Mouse (Mus musculus) embryonic stem cell, embryonic (primary cell): ENCODE data around the gene Coro2b.

Source experiments
- CTCF ChIA-PET, 4 experiments: fragments of 300-600 bp in 2 of 4; fragments of 350-600 bp in 2 of 4; sonication (Branson Sonifier 250); formaldehyde crosslinking; loops; one replicate each; lab custom pipeline; 2022; ENCODE audit warnings: inconsistent platforms in 2 of 4; lab: Charles Lee
- POLR2A ChIA-PET, 4 experiments: fragments of 300-600 bp in 2 of 4; fragments of 350-600 bp in 2 of 4; sonication (Branson Sonifier 250); formaldehyde crosslinking; loops; one replicate each; lab custom pipeline; 2022; ENCODE audit warnings: antibody characterized with exemption in 4 of 4, inconsistent platforms in 1 of 4; lab: Charles Lee

Gene Coro2b

GRCm38 (mm10) chr9:62480149-62480548 lies 56.7 kb downstream of the Coro2b start:
- ChIA-PET POLR2A (interaction anchor here in 2 of 4 experiments (0.5 to 2.2 kb wide), 10 partner anchors 11 to 50 kb away, joined by 3 to 14 read pairs (median 4); no protein-coding TSS in a partner anchor), CTCF (interaction anchor here (0.7 to 2.2 kb wide), 11 partner anchors 10 to 161 kb away, joined by 3 to 19 read pairs (median 3); partner anchors contain the start of gene Coro2b (in 1 of the 4))

- CTCF ChIA-PET: interaction anchor here (0.6 to 11.6 kb wide), 12 partner anchors 14 to 253 kb away, joined by 3 to 136 read pairs (median 4); no protein-coding TSS in a partner anchor
- POLR2A ChIA-PET: interaction anchor here in 3 of 4 experiments (0.6 to 1.9 kb wide), 15 partner anchors 12 to 277 kb away, joined by 3 to 6 read pairs (median 3); no protein-coding TSS in a partner anchor
These were observed 59.9 kb downstream of the Coro2b start for GRCm38 (mm10) chr9:62476782-62477487.

GRCm38 (mm10) chr9:62474206-62474605 lies 62.6 kb downstream of the Coro2b start:
- ChIA-PET CTCF (interaction anchor here in 3 of 4 experiments (1.0 to 11.6 kb wide), 3 partner anchors 75 to 77 kb away, joined by 3 to 136 read pairs (median 3); no protein-coding TSS in a partner anchor), POLR2A (interaction anchor here in 1 of 4 experiments (0.6 to 1.9 kb wide), 5 partner anchors 37 to 890 kb away, joined by 3 to 5 read pairs (median 4); partner anchors contain the start of gene Fem1b)

GRCm38 (mm10) chr9:62471541-62472189 lies 65.2 kb downstream of the Coro2b start:
- CTCF ChIA-PET: interaction anchor here (0.5 to 11.6 kb wide), 10 partner anchors 11 to 81 kb away, joined by 3 to 136 read pairs (median 6); partner anchors contain the start of gene Coro2b (in 1 of the 4)
- POLR2A ChIA-PET: interaction anchor here in 2 of 4 experiments (0.6 to 5.3 kb wide), 13 partner anchors 11 to 81 kb away, joined by 3 to 41 read pairs (median 3); no protein-coding TSS in a partner anchor

- ChIA-PET POLR2A (interaction anchor here in 3 of 4 experiments (0.9 to 5.3 kb wide), 11 partner anchors 10 to 82 kb away, joined by 3 to 41 read pairs (median 4); no protein-coding TSS in a partner anchor), CTCF (interaction anchor here (0.5 to 11.6 kb wide), 12 partner anchors 11 to 86 kb away, joined by 3 to 136 read pairs (median 4); partner anchors contain the start of gene Coro2b (in 1 of the 4))
These were observed 65.8 kb downstream of the Coro2b start for GRCm38 (mm10) chr9:62471041-62471440.

- CTCF ChIA-PET: interaction anchor here (0.6 to 11.6 kb wide), 26 partner anchors 9 to 431 kb away, joined by 3 to 136 read pairs (median 4); partner anchors contain the start of genes Coro2b (in 1 of the 4) and Spesp1 (in 1 of the 4)
- POLR2A ChIA-PET: interaction anchor here (0.5 to 5.3 kb wide), 16 partner anchors 9 to 435 kb away, joined by 3 to 41 read pairs (median 6); no protein-coding TSS in a partner anchor
These were observed 66.4 kb downstream of the Coro2b start for GRCm38 (mm10) chr9:62470398-62470797.

- ChIA-PET CTCF (interaction anchor here (0.5 to 11.6 kb wide), 30 partner anchors 8 to 431 kb away, joined by 3 to 136 read pairs (median 4); partner anchors contain the start of genes Coro2b (in 1 of the 4) and Spesp1 (in 1 of the 4)), POLR2A (interaction anchor here (0.6 to 5.3 kb wide), 22 partner anchors 9 to 435 kb away, joined by 3 to 41 read pairs (median 3); no protein-coding TSS in a partner anchor)
These were observed 67.1 kb downstream of the Coro2b start for GRCm38 (mm10) chr9:62469696-62470095.

- POLR2A ChIA-PET: interaction anchor here (0.5 to 5.3 kb wide), 35 partner anchors 8 to 360 kb away, joined by 3 to 41 read pairs (median 3); no protein-coding TSS in a partner anchor
- CTCF ChIA-PET: interaction anchor here (0.6 to 11.6 kb wide), 21 partner anchors 9 to 429 kb away, joined by 3 to 136 read pairs (median 4); partner anchors contain the start of genes Coro2b (in 1 of the 4) and Spesp1 (in 1 of the 4)
These were observed 67.7 kb downstream of the Coro2b start for GRCm38 (mm10) chr9:62469143-62469542.

- ChIA-PET CTCF (interaction anchor here in 3 of 4 experiments (0.7 to 7.0 kb wide), 4 partner anchors 73 to 84 kb away, joined by 5 to 120 read pairs (median 26); no protein-coding TSS in a partner anchor), POLR2A (interaction anchor here in 3 of 4 experiments (0.6 to 3.5 kb wide), 11 partner anchors 15 to 94 kb away, joined by 3 to 15 read pairs (median 4); no protein-coding TSS in a partner anchor)
These were observed 69.4 kb downstream of the Coro2b start for GRCm38 (mm10) chr9:62467413-62467784.

- CTCF ChIA-PET: interaction anchor here in 3 of 4 experiments (0.7 to 7.0 kb wide), 4 partner anchors 74 to 84 kb away, joined by 5 to 120 read pairs (median 26); no protein-coding TSS in a partner anchor
These were observed 70.0 kb downstream of the Coro2b start for GRCm38 (mm10) chr9:62466742-62467412.

GRCm38 (mm10) chr9:62466053-62466452 lies 70.8 kb downstream of the Coro2b start:
- POLR2A ChIA-PET: interaction anchor here in 2 of 4 experiments (1.4 kb wide), 2 partner anchors 14 to 84 kb away, joined by 3 read pairs; no protein-coding TSS in a partner anchor
- CTCF ChIA-PET: interaction anchor here in 3 of 4 experiments (2.0 to 3.0 kb wide), 3 partner anchors 84 kb away, joined by 5 to 17 read pairs (median 11); no protein-coding TSS in a partner anchor

More at GRCm38 (mm10) chr9:62466742-62467412, 70.0 kb downstream of the Coro2b start:
- POLR2A ChIA-PET: interaction anchor here in 3 of 4 experiments (0.6 to 3.5 kb wide), 9 partner anchors 14 to 94 kb away, joined by 3 to 15 read pairs (median 3); no protein-coding TSS in a partner anchor

- ChIA-PET CTCF (interaction anchor here in 2 of 4 experiments (1.1 to 3.0 kb wide), 3 partner anchors 46 to 86 kb away, joined by 3 to 17 read pairs (median 11); no protein-coding TSS in a partner anchor), POLR2A (interaction anchor here in 2 of 4 experiments (0.8 to 1.4 kb wide), 3 partner anchors 13 to 86 kb away, joined by 3 read pairs; no protein-coding TSS in a partner anchor)
These were observed 72.1 kb downstream of the Coro2b start for GRCm38 (mm10) chr9:62464727-62465126.

GRCm38 (mm10) chr9:62461766-62462165 lies 75.1 kb downstream of the Coro2b start:
- POLR2A ChIA-PET: interaction anchor here in 3 of 4 experiments (0.5 to 1.8 kb wide), 9 partner anchors 8 to 89 kb away, joined by 3 to 9 read pairs (median 4); no protein-coding TSS in a partner anchor
- CTCF ChIA-PET: interaction anchor here in 3 of 4 experiments (1.1 to 3.2 kb wide), 7 partner anchors 8 to 149 kb away, joined by 3 to 15 read pairs (median 5); no protein-coding TSS in a partner anchor

- ChIA-PET CTCF (interaction anchor here in 3 of 4 experiments (1.1 to 3.2 kb wide), 8 partner anchors 9 to 316 kb away, joined by 3 to 15 read pairs (median 6); no protein-coding TSS in a partner anchor), POLR2A (interaction anchor here in 3 of 4 experiments (0.5 to 1.8 kb wide), 14 partner anchors 8 to 357 kb away, joined by 3 to 9 read pairs (median 4); no protein-coding TSS in a partner anchor)
These were observed 75.7 kb downstream of the Coro2b start for GRCm38 (mm10) chr9:62461095-62461494.

GRCm38 (mm10) chr9:62460086-62460485 lies 76.8 kb downstream of the Coro2b start:
- CTCF ChIA-PET: interaction anchor here in 3 of 4 experiments (1.5 to 3.2 kb wide), 5 partner anchors 22 to 317 kb away, joined by 3 to 15 read pairs (median 9); no protein-coding TSS in a partner anchor
- POLR2A ChIA-PET: interaction anchor here in 2 of 4 experiments (1.2 to 1.8 kb wide), 7 partner anchors 9 to 89 kb away, joined by 3 to 9 read pairs (median 4); no protein-coding TSS in a partner anchor

GRCm38 (mm10) chr9:62458457-62458856 lies 78.4 kb downstream of the Coro2b start:
- ChIA-PET CTCF (no interaction called here), POLR2A (no interaction called here)
